ENCODE assay signal across 17 mouse cellular contexts in the genomic region with DNA sequence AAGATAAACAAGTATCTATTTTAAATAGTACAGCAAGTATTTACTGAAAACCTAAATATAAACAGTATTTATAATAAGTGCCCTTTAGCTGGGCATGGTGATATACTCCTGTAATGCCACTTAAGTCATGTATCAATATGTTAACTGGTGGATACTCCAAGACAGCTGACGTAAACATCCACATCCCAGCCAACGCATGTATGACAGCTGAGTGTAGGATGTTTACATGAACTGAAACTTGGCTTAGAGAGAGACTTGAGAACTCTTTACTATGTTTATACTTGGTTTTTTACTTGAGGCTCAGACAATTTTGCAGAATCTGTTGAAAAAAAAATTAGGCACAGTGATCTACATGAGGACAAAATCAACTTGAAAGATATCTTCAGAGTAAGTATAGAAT.
"Had no signal": no experiment of that assay in that cellular context is flagged by ENCODE, and none has a peak within 500 bp of the region (broad histone marks: within the 10 kb centered on the region; RNA-seq: fewer than 3 reads in every experiment).

No protein-coding gene starts in this region.

- H3K27me3 ChIP-seq: kidney, embryonic 15.5 days; limb, embryonic 12.5 days; limb, embryonic 15.5 days had no signal

- ATAC-seq: intestine, postnatal 0 days; liver, postnatal 0 days had no signal

- H3K27ac ChIP-seq: kidney, embryonic 15.5 days; left cerebral cortex, adult 2 months; limb, embryonic 12.5 days; limb, embryonic 15.5 days; liver, embryonic 14.5 days had no signal

- DNase-seq: kidney, adult 8-10 months; kidney, postnatal 10 days; kidney, postnatal 36 days; layer of hippocampus, postnatal 36 days; left cerebral cortex, postnatal 4 days; liver, postnatal 0 days; midbrain, embryonic 14.5 days; thymus, adult 18-20 months; thymus, postnatal 36 days had no signal

- H3K9ac ChIP-seq: kidney, embryonic 15.5 days; limb, embryonic 12.5 days; limb, embryonic 15.5 days; liver, embryonic 14.5 days; liver, postnatal 0 days had no signal

- H3K9me3 ChIP-seq: kidney, embryonic 15.5 days; limb, embryonic 12.5 days; limb, embryonic 15.5 days had no signal

- H3K4me1 ChIP-seq: kidney, embryonic 15.5 days; limb, embryonic 12.5 days; limb, embryonic 15.5 days had no signal

- H3K4me3 ChIP-seq: kidney, embryonic 15.5 days; left cerebral cortex, adult 2 months; limb, embryonic 12.5 days; limb, embryonic 15.5 days had no signal

- H3K4me2 ChIP-seq: kidney, embryonic 15.5 days; limb, embryonic 12.5 days; limb, embryonic 15.5 days; liver, embryonic 11.5 days; midbrain, embryonic 11.5 days had no signal
